Mouse (Mus musculus): ENCODE data around the gene Ugt3a1.
"Not testable (repeated sequence)": the region's sequence is repeated elsewhere in the genome, so short reads cannot be mapped to it uniquely, and the experiment has no call there.

The Ugt3a1 gene

GRCm38 (mm10) chr15:9276838-9277295, at the start of gene Ugt3a1:
TSS of gene Ugt3a1 (plus strand) at chr15:9276888.
- DNase-seq (ENCODE audit: low spot score in 2 of 2): no peak

- DNase-seq (ENCODE audit: low spot score in 2 of 2): not testable (repeated sequence)
Measured at GRCm38 (mm10) chr15:9230917-9231316, 45.8 kb upstream of the Ugt3a1 start.

- no peak for DNase-seq (ENCODE audit: low spot score in 2 of 2)
Measured at GRCm38 (mm10) chr15:9246345-9246744, 30.3 kb upstream of the Ugt3a1 start.

GRCm38 (mm10) chr15:9252891-9253290, 23.8 kb upstream of the Ugt3a1 start:
- no peak for DNase-seq (ENCODE audit: low spot score in 2 of 2)

- no peak for DNase-seq (ENCODE audit: low spot score in 2 of 2)
Measured at GRCm38 (mm10) chr15:9260621-9261020, 16.1 kb upstream of the Ugt3a1 start.

- no peak for DNase-seq (ENCODE audit: low spot score in 2 of 2)
Measured at GRCm38 (mm10) chr15:9271876-9272275, 4.8 kb upstream of the Ugt3a1 start.

- no peak for DNase-seq (ENCODE audit: low spot score in 2 of 2)
Measured at GRCm38 (mm10) chr15:9279026-9279425, 2.3 kb downstream of the Ugt3a1 start.

GRCm38 (mm10) chr15:9279596-9279995, 2.9 kb downstream of the Ugt3a1 start:
- DNase-seq (ENCODE audit: low spot score in 2 of 2): no peak

GRCm38 (mm10) chr15:9283165-9283564, 6.5 kb downstream of the Ugt3a1 start:
- no peak for DNase-seq (ENCODE audit: low spot score in 2 of 2)

- no peak for DNase-seq (ENCODE audit: low spot score in 2 of 2)
Measured at GRCm38 (mm10) chr15:9289660-9290059, 13.0 kb downstream of the Ugt3a1 start.

- DNase-seq (ENCODE audit: low spot score in 2 of 2): no peak
Measured at GRCm38 (mm10) chr15:9305978-9306692, 29.4 kb downstream of the Ugt3a1 start.

GRCm38 (mm10) chr15:9334596-9334995, 57.9 kb downstream of the Ugt3a1 start:
- DNase-seq (ENCODE audit: low spot score in 2 of 2): no peak

GRCm38 (mm10) chr15:9335341-9335740, 58.7 kb downstream of the Ugt3a1 start, which contains the start of gene Ugt3a2:
TSS of gene Ugt3a2 (plus strand) at chr15:9335550.
- DNase-seq (ENCODE audit: low spot score in 2 of 2): no peak

- no peak for DNase-seq (ENCODE audit: low spot score in 2 of 2)
Measured at GRCm38 (mm10) chr15:9336616-9337015, 59.9 kb downstream of the Ugt3a1 start.

GRCm38 (mm10) chr15:9337021-9337420, 60.3 kb downstream of the Ugt3a1 start:
- DNase-seq (ENCODE audit: low spot score in 2 of 2): no peak

- DNase-seq (ENCODE audit: low spot score in 2 of 2): no peak
Measured at GRCm38 (mm10) chr15:9348739-9349138, 72.1 kb downstream of the Ugt3a1 start.

- DNase-seq (ENCODE audit: low spot score in 2 of 2): no peak
Measured at GRCm38 (mm10) chr15:9362801-9363200, 86.1 kb downstream of the Ugt3a1 start.
